Mouse (Mus musculus): ENCODE measurements at regions not wholly inside any gene's neighbourhood (a gene's known extent, or its start where the extent isn't known, plus 50 kb on each side); places are given as distances from the start of the nearest gene placed in this dataset.

DNA sequence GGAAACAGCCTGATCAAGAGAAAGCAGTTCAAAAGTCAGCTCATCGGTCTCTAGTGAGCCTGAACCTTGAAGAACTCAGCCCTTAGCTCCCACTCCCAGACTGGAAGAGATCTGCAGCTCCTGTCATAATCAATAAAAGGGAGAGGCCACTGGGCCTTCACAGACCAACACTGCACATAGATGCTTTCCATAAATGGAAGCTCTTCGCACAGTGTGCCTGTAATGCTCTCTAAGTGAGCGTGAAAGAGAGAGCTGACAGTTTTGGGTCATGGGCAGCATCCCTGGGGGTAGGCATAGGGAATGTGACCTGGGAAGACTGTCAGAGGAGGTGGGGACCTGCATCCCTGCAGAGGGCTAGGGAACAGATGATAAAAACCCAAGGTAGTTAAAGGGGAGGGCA, 551.9 kb upstream of the Cdh11 start:
- no peak for ATAC-seq (ENCODE audit: low FRiP score, low TSS enrichment)
- H3K4me2 ChIP-seq (replicated peaks; ENCODE audit: low read depth, low read length) = no peak overlapping the region
- H3K36me3 ChIP-seq (ENCODE audit: insufficient read depth, low read length) = no peaks in the 10 kb centered on the region
- no peaks in the 10 kb centered on the region for H3K27me3 ChIP-seq (ENCODE audit: insufficient read depth, low read length)
- H3K9ac ChIP-seq (replicated peaks; ENCODE audit: low read length) = no peak overlapping the region
- 86% methylated on average over 3 of the region's 3 CpGs for WGBS
- H3K27ac ChIP-seq (ENCODE audit: low read length) = no peak overlapping the region
- no peak overlapping the region for H3K4me3 ChIP-seq (ENCODE audit: low read length)
- no peaks in the 10 kb centered on the region for H3K4me1 ChIP-seq (ENCODE audit: insufficient read depth, low read length)
- H3K9me3 ChIP-seq (ENCODE audit: low read length) = no peaks in the 10 kb centered on the region

DNA sequence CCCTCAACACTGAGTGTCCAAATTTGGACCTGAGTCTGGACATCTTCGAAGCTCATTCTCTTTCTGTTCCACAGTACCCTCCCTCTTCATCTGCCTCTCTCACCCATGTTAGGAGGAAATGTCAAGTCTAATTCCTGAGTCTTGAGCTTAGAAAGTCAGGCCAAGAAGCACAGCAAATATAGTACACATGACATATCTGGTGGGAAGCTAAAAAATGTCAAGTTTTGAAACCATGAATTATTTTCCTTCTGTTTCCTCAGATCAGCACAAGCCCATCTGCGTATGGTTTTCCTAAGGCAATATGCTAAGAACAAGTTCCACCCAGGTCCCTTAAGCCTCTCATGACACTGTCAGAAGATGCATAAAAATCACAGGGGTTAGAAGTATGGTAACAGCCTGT, 553.6 kb upstream of the Cdh11 start:
- Histone ChIP-seq H3K4me3 (ENCODE audit: low read length) (no peak overlapping the region), H3K9ac (replicated peaks; ENCODE audit: low read length) (no peak overlapping the region), H3K27me3 (ENCODE audit: insufficient read depth, low read length) (no peaks in the 10 kb centered on the region), H3K4me1 (ENCODE audit: insufficient read depth, low read length) (no peaks in the 10 kb centered on the region), H3K36me3 (ENCODE audit: insufficient read depth, low read length) (no peaks in the 10 kb centered on the region), H3K27ac (ENCODE audit: low read length) (no peak overlapping the region), H3K4me2 (replicated peaks; ENCODE audit: low read depth, low read length) (no peak overlapping the region), H3K9me3 (ENCODE audit: low read length) (no peaks in the 10 kb centered on the region)
- ATAC-seq (ENCODE audit: low FRiP score, low TSS enrichment) = no peak
- 93% methylated on average over 2 of the region's 2 CpGs for WGBS

DNA sequence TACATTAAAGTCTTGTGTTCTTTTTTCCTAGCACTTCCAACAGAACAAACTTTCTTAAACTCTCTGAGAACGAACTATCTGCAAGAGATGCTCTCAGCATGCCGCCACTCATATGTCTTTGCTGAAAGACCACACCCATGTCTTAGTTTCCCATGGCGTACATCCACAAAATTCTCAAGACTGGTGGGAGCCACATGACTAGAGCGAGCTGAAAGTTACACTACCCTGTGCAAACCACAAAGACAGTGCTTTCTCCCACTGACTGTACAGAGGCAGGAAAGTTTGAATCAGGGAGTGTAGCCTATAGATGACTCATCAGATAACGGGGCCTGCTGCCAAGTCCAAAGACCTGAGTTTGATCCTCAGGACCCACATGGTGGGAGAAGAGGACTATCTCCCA, 554.5 kb upstream of the Cdh11 start:
- H3K4me1 ChIP-seq (ENCODE audit: insufficient read depth, low read length) = no peaks in the 10 kb centered on the region
- no peak overlapping the region for H3K4me2 ChIP-seq (replicated peaks; ENCODE audit: low read depth, low read length)
- no peaks in the 10 kb centered on the region for H3K9me3 ChIP-seq (ENCODE audit: low read length)
- H3K27me3 ChIP-seq (ENCODE audit: insufficient read depth, low read length) = no peaks in the 10 kb centered on the region
- H3K9ac ChIP-seq (replicated peaks; ENCODE audit: low read length) = no peak overlapping the region
- no peak overlapping the region for H3K27ac ChIP-seq (ENCODE audit: low read length)
- 93% methylated on average over 5 of the region's 5 CpGs for WGBS
- no peaks in the 10 kb centered on the region for H3K36me3 ChIP-seq (ENCODE audit: insufficient read depth, low read length)
- H3K4me3 ChIP-seq (ENCODE audit: low read length) = no peak overlapping the region
- ATAC-seq (ENCODE audit: low FRiP score, low TSS enrichment) = no peak

DNA sequence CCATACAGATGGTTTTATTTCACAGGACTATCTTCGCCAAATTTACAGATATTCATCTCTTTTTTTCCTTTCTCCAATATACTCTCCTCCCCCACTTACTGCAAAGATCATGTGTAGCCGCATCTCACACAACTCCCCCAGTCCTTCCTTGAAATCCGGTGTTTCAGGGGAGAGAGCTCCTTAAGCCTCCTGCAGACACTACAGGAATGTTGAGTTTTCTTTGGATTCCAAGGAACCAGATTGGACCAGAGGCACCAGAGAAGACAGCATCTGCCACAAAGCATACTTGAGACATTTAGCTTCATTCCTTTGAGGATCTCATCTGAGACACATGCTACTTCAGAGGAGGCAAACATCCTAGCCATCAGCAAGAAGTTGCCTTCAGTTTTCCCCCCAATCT, 558.4 kb upstream of the Cdh11 start:
- WGBS = 75% methylated on average over 3 of the region's 3 CpGs
- no peaks in the 10 kb centered on the region for H3K36me3 ChIP-seq (ENCODE audit: insufficient read depth, low read length)
- no peak overlapping the region for H3K4me3 ChIP-seq (ENCODE audit: low read length)
- no peaks in the 10 kb centered on the region for H3K27me3 ChIP-seq (ENCODE audit: insufficient read depth, low read length)
- no peak overlapping the region for H3K9ac ChIP-seq (replicated peaks; ENCODE audit: low read length)
- no peaks in the 10 kb centered on the region for H3K9me3 ChIP-seq (ENCODE audit: low read length)
- no peak overlapping the region for H3K27ac ChIP-seq (ENCODE audit: low read length)
- H3K4me1 ChIP-seq (ENCODE audit: insufficient read depth, low read length) = 0 out of 2 replicates have a peak, but pooled peaks cover 7% of the 10 kb centered on the region
- no peak for ATAC-seq (ENCODE audit: low FRiP score, low TSS enrichment)
- H3K4me2 ChIP-seq (replicated peaks; ENCODE audit: low read depth, low read length) = no peak overlapping the region

DNA sequence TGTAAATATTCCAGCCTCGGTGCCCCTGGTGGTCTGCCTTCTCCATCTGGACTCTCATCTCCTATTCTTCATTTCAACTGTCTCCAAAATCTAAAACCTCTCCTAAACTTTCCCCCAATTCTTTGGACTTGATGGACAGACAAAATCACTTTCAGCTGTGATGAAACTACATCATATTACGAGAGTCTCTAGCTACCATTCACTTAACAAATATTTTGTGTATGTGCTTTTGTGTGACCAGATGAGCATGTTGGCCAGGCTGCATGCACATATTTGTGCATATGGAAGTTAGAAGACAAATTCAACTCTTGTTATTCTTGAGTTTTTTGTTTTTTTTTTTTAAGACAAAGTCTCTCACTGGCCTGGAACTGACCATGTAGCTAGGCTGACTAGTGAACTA, 559.4 kb upstream of the Cdh11 start:
- no peak overlapping the region for H3K27ac ChIP-seq (ENCODE audit: low read length)
- no peak overlapping the region for H3K9ac ChIP-seq (replicated peaks; ENCODE audit: low read length)
- no peak overlapping the region for H3K4me3 ChIP-seq (ENCODE audit: low read length)
- H3K4me2 ChIP-seq (replicated peaks; ENCODE audit: low read depth, low read length) = no peak overlapping the region
- 80% methylated on average over 2 of the region's 2 CpGs for WGBS
- no peaks in the 10 kb centered on the region for H3K36me3 ChIP-seq (ENCODE audit: insufficient read depth, low read length)
- 0 out of 2 replicates have a peak, but pooled peaks cover 7% of the 10 kb centered on the region for H3K4me1 ChIP-seq (ENCODE audit: insufficient read depth, low read length)
- ATAC-seq (ENCODE audit: low FRiP score, low TSS enrichment) = no peak
- H3K9me3 ChIP-seq (ENCODE audit: low read length) = 0 out of 2 replicates have a peak, but pooled peaks cover 4% of the 10 kb centered on the region
- H3K27me3 ChIP-seq (ENCODE audit: insufficient read depth, low read length) = no peaks in the 10 kb centered on the region

DNA sequence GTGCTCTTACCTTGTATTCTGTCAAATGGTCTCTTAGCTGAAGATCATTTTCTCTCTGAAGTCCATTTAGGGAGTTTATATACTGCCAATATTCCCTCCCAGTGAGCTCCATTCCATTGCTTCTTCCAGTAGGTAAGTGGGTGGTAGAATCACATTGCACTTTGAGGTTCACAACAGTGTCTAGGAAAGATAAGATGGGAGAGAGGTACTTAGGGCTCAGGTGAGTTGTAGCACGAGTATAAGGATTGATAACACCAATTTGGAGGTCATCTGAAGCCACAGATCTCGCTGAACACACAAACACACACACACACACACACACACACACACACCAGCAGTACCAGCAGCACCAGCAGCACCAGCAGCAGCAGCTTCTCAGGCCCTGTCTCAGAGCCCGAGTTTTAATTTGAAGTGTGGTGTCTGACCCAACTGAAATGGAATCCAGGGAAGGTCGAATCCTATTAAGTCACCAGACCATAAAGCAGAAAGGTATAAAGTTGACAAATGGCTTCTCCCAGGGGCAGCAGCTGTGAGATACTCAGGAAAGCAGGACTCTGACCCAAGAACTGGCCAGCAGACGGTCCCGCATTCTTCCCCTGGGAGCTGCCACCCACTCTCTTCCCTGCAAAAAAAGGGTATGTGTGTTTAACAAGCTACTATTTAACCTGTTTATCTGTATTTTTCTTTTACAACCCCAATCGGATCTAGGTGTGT, 561.9 kb upstream of the Cdh11 start:
- no peak overlapping the region for H3K9ac ChIP-seq (replicated peaks; ENCODE audit: low read length)
- ATAC-seq (ENCODE audit: low FRiP score, low TSS enrichment) = peak; percentile 91
- H3K4me1 ChIP-seq (ENCODE audit: insufficient read depth, low read length) = 0 out of 2 replicates have a peak, but pooled peaks cover 7% of the 10 kb centered on the region
- no peak overlapping the region for H3K4me3 ChIP-seq (ENCODE audit: low read length)
- WGBS = 16% methylated on average over 7 of the region's 7 CpGs
- 0 out of 2 replicates have a peak, but pooled peaks cover 4% of the 10 kb centered on the region for H3K9me3 ChIP-seq (ENCODE audit: low read length)
- no peak overlapping the region for H3K4me2 ChIP-seq (replicated peaks; ENCODE audit: low read depth, low read length)
- no peak overlapping the region for H3K27ac ChIP-seq (ENCODE audit: low read length)
- H3K27me3 ChIP-seq (ENCODE audit: insufficient read depth, low read length) = no peaks in the 10 kb centered on the region
- H3K36me3 ChIP-seq (ENCODE audit: insufficient read depth, low read length) = no peaks in the 10 kb centered on the region

DNA sequence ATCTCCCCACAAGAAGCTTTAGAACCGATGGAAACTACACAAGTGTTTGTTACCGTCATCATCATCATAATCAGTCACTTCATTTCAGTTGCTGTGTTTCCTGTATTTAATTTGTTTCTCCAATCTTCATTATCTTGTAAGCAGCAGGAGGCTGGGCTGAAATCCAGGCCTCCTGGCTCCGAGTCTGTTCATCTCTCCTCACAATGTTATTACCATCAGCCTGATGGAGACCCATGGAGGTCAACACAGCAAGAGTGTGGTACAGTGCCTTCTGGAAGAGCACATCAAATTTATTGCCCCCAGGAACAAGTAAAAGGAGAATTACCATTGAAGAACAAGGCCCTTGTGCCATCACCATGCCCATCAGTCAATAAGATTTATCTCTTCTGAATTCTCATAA, 576.3 kb upstream of the Cdh11 start:
- H3K9ac ChIP-seq (replicated peaks; ENCODE audit: low read length) = no peak overlapping the region
- no peaks in the 10 kb centered on the region for H3K36me3 ChIP-seq (ENCODE audit: insufficient read depth, low read length)
- no peak overlapping the region for H3K27ac ChIP-seq (ENCODE audit: low read length)
- no peaks in the 10 kb centered on the region for H3K4me1 ChIP-seq (ENCODE audit: insufficient read depth, low read length)
- ATAC-seq (ENCODE audit: low FRiP score, low TSS enrichment) = no peak
- no peak overlapping the region for H3K4me2 ChIP-seq (replicated peaks; ENCODE audit: low read depth, low read length)
- H3K4me3 ChIP-seq (ENCODE audit: low read length) = no peak overlapping the region
- no peaks in the 10 kb centered on the region for H3K27me3 ChIP-seq (ENCODE audit: insufficient read depth, low read length)
- H3K9me3 ChIP-seq (ENCODE audit: low read length) = no peaks in the 10 kb centered on the region
- 81% methylated on average over 3 of the region's 3 CpGs for WGBS

DNA sequence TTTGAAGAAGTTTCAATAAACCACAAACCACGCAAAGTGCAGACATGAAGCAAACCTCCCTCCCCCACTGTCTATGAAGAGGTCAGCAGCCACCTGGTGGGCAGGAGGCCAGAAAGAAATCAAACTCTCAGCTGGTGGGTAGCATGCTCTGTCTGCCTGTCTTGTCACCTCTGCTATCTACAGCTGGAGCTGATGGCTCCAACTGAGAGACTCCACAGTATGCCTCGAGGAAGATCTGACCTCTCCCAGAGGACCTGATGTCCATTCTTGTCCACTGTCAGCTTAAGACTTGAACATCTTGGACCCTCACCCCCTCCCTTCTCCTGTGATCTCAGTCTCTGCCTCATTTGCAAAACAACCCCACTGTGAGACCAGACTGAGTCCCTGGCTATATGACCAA, 585.0 kb upstream of the Cdh11 start:
- H3K36me3 ChIP-seq (ENCODE audit: insufficient read depth, low read length) = no peaks in the 10 kb centered on the region
- H3K9ac ChIP-seq (replicated peaks; ENCODE audit: low read length) = no peak overlapping the region
- no peak overlapping the region for H3K27ac ChIP-seq (ENCODE audit: low read length)
- WGBS = 35% methylated on average over 2 of the region's 2 CpGs
- no peak overlapping the region for H3K4me3 ChIP-seq (ENCODE audit: low read length)
- no peaks in the 10 kb centered on the region for H3K27me3 ChIP-seq (ENCODE audit: insufficient read depth, low read length)
- ATAC-seq (ENCODE audit: low FRiP score, low TSS enrichment) = no peak
- no peaks in the 10 kb centered on the region for H3K9me3 ChIP-seq (ENCODE audit: low read length)
- no peak overlapping the region for H3K4me2 ChIP-seq (replicated peaks; ENCODE audit: low read depth, low read length)
- H3K4me1 ChIP-seq (ENCODE audit: insufficient read depth, low read length) = peaks cover 5% of the 10 kb centered on the region; the same call in 1 of the 2 replicates

DNA sequence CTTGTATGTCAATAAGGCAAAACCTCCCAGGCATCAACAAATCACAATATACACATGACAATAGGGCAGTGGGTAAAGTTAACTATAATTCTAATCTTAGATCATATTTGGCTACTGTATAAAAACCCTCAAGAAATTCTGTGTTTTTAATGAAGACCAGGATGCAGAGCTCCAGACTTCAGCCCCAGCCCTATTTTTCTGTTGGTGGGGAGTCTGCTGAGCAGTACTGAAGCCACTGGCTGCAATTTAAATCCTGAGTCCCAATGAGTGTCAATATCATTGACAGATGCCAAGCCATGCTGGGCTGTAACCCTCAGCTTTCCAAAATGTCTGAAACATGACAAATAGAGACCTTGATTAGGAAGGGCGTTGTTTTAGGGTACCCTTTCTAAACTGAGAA, 587.6 kb upstream of the Cdh11 start:
- ATAC-seq (ENCODE audit: low FRiP score, low TSS enrichment) = no peak
- WGBS = 70% methylated on average over 1 of the region's 1 CpGs

DNA sequence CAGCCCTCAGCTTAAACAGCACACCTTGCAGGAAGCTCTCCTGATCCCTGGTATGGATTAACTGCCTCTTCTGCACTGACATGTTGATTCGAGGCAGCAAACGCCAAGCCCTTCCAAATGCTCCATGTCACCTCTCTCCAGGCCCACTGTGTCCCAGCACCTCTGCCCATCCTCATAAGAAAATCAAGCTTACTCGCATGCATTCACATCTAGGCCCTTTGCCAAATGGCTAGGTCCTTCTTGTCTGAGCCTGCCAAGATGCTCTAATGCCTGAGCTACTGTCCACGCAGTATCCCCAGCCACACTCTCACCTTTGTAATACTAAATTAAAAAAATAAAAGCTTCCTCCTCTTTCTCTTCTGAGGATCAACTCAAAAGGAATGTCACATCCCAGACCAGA, 588.7 kb upstream of the Cdh11 start:
- H3K4me3 ChIP-seq (ENCODE audit: low read length) = no peak overlapping the region
- H3K9me3 ChIP-seq (ENCODE audit: low read length) = no peaks in the 10 kb centered on the region
- no peaks in the 10 kb centered on the region for H3K36me3 ChIP-seq (ENCODE audit: insufficient read depth, low read length)
- H3K9ac ChIP-seq (replicated peaks; ENCODE audit: low read length) = no peak overlapping the region
- H3K4me1 ChIP-seq (ENCODE audit: insufficient read depth, low read length) = peaks cover 11% of the 10 kb centered on the region
- H3K27me3 ChIP-seq (ENCODE audit: insufficient read depth, low read length) = no peaks in the 10 kb centered on the region
- 70% methylated on average over 4 of the region's 4 CpGs for WGBS
- no peak overlapping the region for H3K27ac ChIP-seq (ENCODE audit: low read length)
- no peak for ATAC-seq (ENCODE audit: low FRiP score, low TSS enrichment)
- no peak overlapping the region for H3K4me2 ChIP-seq (replicated peaks; ENCODE audit: low read depth, low read length)

More for the DNA sequence above, 587.6 kb upstream of the Cdh11 start:
- H3K9ac ChIP-seq (replicated peaks; ENCODE audit: low read length) = no peak overlapping the region
- H3K36me3 ChIP-seq (ENCODE audit: insufficient read depth, low read length) = no peaks in the 10 kb centered on the region
- no peaks in the 10 kb centered on the region for H3K9me3 ChIP-seq (ENCODE audit: low read length)
- peaks cover 5% of the 10 kb centered on the region; the same call in 1 of the 2 replicates for H3K4me1 ChIP-seq (ENCODE audit: insufficient read depth, low read length)
- no peak overlapping the region for H3K4me3 ChIP-seq (ENCODE audit: low read length)
- H3K27ac ChIP-seq (ENCODE audit: low read length) = no peak overlapping the region
- no peaks in the 10 kb centered on the region for H3K27me3 ChIP-seq (ENCODE audit: insufficient read depth, low read length)
- H3K4me2 ChIP-seq (replicated peaks; ENCODE audit: low read depth, low read length) = no peak overlapping the region
